Mouse (Mus musculus) heart, adult 2 months (tissue): Measurements from ENCODE around the gene Bahd1. TPM values are rescaled to one million over a fixed set of nuclear protein-coding genes. Genes with fewer than 3 reads are reported as not detected.

Experiments used
- DNase-seq, 2 experiments: peaks; one replicate each; pipeline ENCODE4 v3.0.0; 2021
- H3K27ac ChIP-seq: fragments of 200-600 bp; 2 replicates; pipeline ENCODE4 v1.8.1; 2022
- H3K27me3 ChIP-seq: fragments of 200-500 bp; 2 replicates; pipeline ENCODE4 v1.6.1; 2012; ENCODE audit warnings: mild to moderate bottlenecking, low read length, inconsistent platforms, mixed read lengths; ENCODE audit not compliant: control insufficient read depth, insufficient read depth
- H3K36me3 ChIP-seq: fragments of 200-500 bp; 2 replicates; pipeline ENCODE4 v1.6.1; 2012; ENCODE audit warnings: low read length, inconsistent platforms; ENCODE audit not compliant: control insufficient read depth, insufficient read depth
- H3K4me1 ChIP-seq: fragments of 200-500 bp; 2 replicates; pipeline ENCODE4 v1.6.1; 2011; ENCODE audit warnings: low read length; ENCODE audit not compliant: control insufficient read depth, insufficient read depth
- H3K4me3 ChIP-seq: fragments of 200-600 bp; 2 replicates; pipeline ENCODE4 v1.8.1; 2022
- H3K79me2 ChIP-seq: fragments of 200-500 bp; replicated peaks from 2 replicates; pipeline ENCODE4 v1.6.1; 2012; ENCODE audit warnings: mild to moderate bottlenecking, inconsistent platforms, low read length, moderate library complexity, mixed read lengths; ENCODE audit not compliant: control insufficient read depth, insufficient read depth
- H3K9ac ChIP-seq: fragments of 200-500 bp; 2 replicates; pipeline ENCODE4 v1.6.1; 2012; ENCODE audit warnings: low read depth, mild to moderate bottlenecking, control low read depth, inconsistent platforms, low read length, mixed read lengths
- CTCF ChIP-seq: fragments of 200-600 bp; IDR thresholded peaks from 2 replicates; pipeline ENCODE4 v1.8.1; 2022; ENCODE audit warnings: antibody characterized with exemption, mild to moderate bottlenecking, moderate library complexity
- EP300 ChIP-seq: fragments of 200-500 bp; IDR thresholded peaks from 2 replicates; pipeline ENCODE4 v1.6.1; 2011; ENCODE audit warnings: low read depth, low read length, control low read depth; ENCODE audit not compliant: insufficient read depth
- POLR2A ChIP-seq: fragments of 200-500 bp; IDR thresholded peaks from 2 replicates; pipeline ENCODE4 v1.6.1; 2011; ENCODE audit warnings: mild to moderate bottlenecking, low read depth, low read length, control low read depth; ENCODE audit not compliant: insufficient read depth
- WGBS: fragments of 180-500 bp; shearing (Covaris S2); methylation state at CpG from one replicate; pipeline ENCODE4 v1.1.7; 2018; 5-methylcytosine and 5-hydroxymethylcytosine counted together
- intact Hi-C: fragments of 180-260 bp; cut with DNase I; formaldehyde crosslinking; loops from one replicate; pipeline ENCODE4 v1.15.1; 2025
- polyA plus RNA-seq: library from polyadenylated mRNA; depleted of rRNA; stranded (reverse); fragments of >200 nt; gene quantifications from 2 replicates; pipeline ENCODE4 v1.2.3, GENCODE M21; 2012
- total RNA-seq, 2 experiments: library from RNA; stranded (reverse); gene quantifications; 2 replicates each; pipeline ENCODE4 v1.2.3; 2021

Gene Bahd1
- total and polyA plus RNA-seq, 3 experiments: 9.9 to 20.1 (median 14.8) TPM

DNA sequence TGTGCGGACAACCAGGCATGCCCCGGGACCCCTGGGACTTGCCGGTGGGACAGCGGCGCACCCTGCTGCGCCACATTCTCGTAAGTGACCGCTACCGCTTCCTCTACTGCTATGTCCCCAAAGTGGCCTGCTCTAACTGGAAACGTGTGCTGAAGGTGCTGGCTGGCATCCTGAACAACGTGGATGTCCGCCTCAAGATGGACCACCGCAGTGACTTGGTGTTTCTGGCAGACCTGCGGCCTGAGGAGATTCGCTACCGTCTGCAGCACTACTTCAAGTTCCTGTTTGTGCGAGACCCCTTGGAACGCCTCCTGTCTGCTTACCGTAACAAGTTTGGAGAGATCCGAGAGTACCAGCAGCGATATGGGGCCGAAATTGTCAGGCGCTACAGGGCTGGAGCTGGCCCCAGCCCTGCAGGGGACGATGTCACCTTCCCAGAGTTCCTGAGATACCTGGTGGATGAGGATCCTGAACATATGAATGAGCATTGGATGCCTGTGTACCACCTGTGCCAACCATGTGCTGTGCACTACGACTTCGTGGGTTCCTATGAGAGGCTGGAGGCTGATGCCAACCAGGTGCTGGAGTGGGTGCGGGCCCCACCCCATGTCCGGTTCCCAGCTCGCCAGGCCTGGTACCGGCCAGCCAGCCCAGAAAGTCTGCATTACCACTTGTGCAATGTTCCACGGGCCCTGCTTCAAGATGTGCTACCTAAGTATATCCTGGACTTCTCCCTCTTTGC lies 27.0 kb downstream of the Bahd1 start:
- H3K9ac ChIP-seq: peak overlapping the region; percentile 96
- H3K4me3 ChIP-seq: peak overlapping the region; percentile 80
- TF ChIP-seq POLR2A (no peak), EP300 (no peak), CTCF (no peak)
- DNase-seq: no peak
- no peaks in the 10 kb centered on the region for H3K36me3 ChIP-seq
- H3K27me3 ChIP-seq: no peaks in the 10 kb centered on the region
- peak overlapping the region; percentile 85 for H3K27ac ChIP-seq
- WGBS: 29% methylated on average over 31 of the region's 31 CpGs
- intact Hi-C loops: loop anchor here (2.0 kb wide), 1 partner anchor 22 kb away; no protein-coding TSS in a partner anchor
- H3K79me2 ChIP-seq: no peaks in the 10 kb centered on the region
- peaks cover 5% of the 10 kb centered on the region for H3K4me1 ChIP-seq

DNA sequence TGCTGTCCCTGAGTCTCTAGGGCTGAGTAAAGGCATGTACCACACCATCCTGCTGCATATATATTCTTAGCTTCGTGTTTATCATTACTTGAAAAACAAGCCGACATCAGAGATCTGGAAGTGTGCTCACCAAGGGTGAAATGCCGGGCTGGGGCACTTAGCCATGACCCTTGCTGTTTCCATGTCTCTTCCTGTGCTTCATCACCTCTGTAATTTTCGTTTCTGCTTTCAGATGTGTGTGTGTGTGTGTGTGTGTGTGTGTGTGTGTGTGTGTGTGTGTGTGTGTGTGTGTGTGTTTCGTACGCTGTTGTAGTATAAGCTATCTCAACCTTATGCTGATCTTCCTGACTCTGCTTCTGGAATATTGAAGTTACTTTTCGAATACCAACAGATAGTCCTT lies 41.2 kb downstream of the Bahd1 start:
- intact Hi-C loops: no loop called here
- H3K9ac ChIP-seq: no peak overlapping the region
- no peak for TF ChIP-seq EP300
- no peaks in the 10 kb centered on the region for H3K36me3 ChIP-seq
- H3K79me2 ChIP-seq: no peaks in the 10 kb centered on the region
- no peak overlapping the region for H3K27ac ChIP-seq
- H3K27me3 ChIP-seq: no peaks in the 10 kb centered on the region
- no peak for DNase-seq
- H3K4me1 ChIP-seq: no peaks in the 10 kb centered on the region
- no peak overlapping the region for H3K4me3 ChIP-seq
- 50% methylated on average over 6 of the region's 7 CpGs for WGBS

DNA sequence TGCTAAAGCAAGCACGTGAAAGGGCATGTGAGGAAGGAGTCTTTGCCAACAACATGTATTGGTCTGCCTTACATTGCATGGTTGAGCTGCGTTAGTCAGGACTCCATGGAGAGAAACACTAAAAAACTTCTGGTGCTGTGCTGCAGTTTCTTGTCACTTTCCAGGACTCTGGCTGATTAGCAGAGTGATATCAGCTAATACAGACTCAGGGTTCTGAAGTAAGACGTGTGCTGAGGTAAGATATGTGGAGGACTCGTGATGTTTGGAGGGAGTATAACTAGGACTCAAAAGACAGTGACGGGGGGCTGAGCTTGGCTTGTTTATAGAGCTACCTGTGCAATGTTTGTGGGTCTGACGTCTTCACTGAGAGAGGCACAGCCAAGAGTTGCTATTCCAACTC lies 43.1 kb downstream of the Bahd1 start:
- no peak overlapping the region for H3K27ac ChIP-seq
- no peaks in the 10 kb centered on the region for H3K4me1 ChIP-seq
- TF ChIP-seq EP300: no peak
- no peak overlapping the region for H3K4me3 ChIP-seq
- intact Hi-C loops: no loop called here
- WGBS: 83% methylated on average over 6 of the region's 6 CpGs
- no peaks in the 10 kb centered on the region for H3K36me3 ChIP-seq
- no peaks in the 10 kb centered on the region for H3K27me3 ChIP-seq
- no peak overlapping the region for H3K9ac ChIP-seq
- H3K79me2 ChIP-seq: no peaks in the 10 kb centered on the region
- no peak for DNase-seq

DNA sequence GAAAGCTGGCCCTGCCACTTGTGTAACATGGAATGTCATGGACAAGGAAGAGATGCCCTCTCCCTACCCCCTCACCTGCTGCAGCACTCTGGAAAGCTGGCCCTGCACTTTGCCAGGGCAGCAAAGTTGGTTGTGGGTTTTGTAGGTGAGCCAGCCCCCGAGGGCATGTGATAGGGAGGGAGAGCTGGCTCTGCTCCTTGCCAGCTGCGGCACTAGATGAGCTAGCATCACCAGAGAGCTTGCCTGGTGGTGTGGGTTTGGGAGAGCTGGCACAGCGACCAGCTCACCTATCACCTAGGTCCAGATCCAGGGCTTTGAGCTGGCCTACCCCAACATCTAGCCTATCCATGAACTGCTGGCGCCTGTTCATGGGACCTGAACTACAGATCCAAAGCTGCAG lies 48.6 kb downstream of the Bahd1 start:
- no peaks in the 10 kb centered on the region for H3K27me3 ChIP-seq
- no peak overlapping the region for H3K27ac ChIP-seq
- no peaks in the 10 kb centered on the region for H3K36me3 ChIP-seq
- H3K4me1 ChIP-seq: no peaks in the 10 kb centered on the region
- no peak for DNase-seq
- intact Hi-C loops: no loop called here
- H3K79me2 ChIP-seq: no peaks in the 10 kb centered on the region
- no peak overlapping the region for H3K9ac ChIP-seq
- TF ChIP-seq POLR2A (no peak), CTCF (no peak), EP300 (no peak)
- H3K4me3 ChIP-seq: no peak overlapping the region
- WGBS: 78% methylated on average over 4 of the region's 4 CpGs

DNA sequence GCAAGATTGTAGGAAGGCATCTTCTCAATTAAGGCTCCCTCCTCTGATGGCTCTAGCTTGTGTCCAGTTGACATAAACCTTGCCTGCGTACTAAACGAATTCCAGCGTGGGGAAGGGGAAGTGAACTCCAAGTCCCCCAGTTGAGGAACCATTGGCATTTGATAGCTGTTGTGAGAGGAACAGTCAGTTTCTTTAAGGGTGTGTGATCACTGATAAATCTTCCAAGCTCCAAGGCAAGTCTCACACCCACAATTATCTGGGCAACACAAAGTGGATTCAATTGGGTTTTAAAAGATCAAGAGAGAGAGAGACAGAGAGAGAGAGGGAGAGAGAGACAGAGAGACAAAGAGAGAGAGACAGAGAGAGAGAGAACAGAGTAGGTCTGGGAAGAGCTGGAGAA lies 49.5 kb downstream of the Bahd1 start:
- no peaks in the 10 kb centered on the region for H3K27me3 ChIP-seq
- TF ChIP-seq CTCF (no peak), EP300 (no peak), POLR2A (no peak)
- H3K79me2 ChIP-seq: no peaks in the 10 kb centered on the region
- 66% methylated on average over 3 of the region's 3 CpGs for WGBS
- H3K27ac ChIP-seq: no peak overlapping the region
- DNase-seq: no peak
- no peak overlapping the region for H3K9ac ChIP-seq
- no peaks in the 10 kb centered on the region for H3K36me3 ChIP-seq
- intact Hi-C loops: loop anchor here (5.0 kb wide), 1 partner anchor 157 kb away; no protein-coding TSS in a partner anchor
- H3K4me3 ChIP-seq: no peak overlapping the region
- no peaks in the 10 kb centered on the region for H3K4me1 ChIP-seq

DNA sequence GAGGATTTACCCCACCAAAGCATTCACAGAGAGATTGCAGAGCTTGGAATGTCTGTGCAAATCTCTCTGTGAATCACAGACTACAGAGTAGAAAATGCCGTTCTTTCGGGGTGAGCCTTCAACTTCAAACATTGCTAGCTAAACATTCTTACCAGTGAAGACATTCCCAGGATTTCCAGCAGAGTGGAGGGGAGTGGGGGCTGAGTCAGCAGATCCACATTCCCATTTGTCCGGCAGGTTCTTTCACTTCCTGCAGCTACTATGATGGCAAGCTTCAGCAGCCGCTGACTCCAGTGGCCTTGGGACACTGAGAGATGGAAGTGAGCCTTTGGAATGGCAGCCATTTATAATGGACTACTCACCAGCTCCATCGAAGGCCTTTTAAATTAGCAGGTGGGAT lies 56.3 kb downstream of the Bahd1 start:
- Histone ChIP-seq H3K36me3 (no peaks in the 10 kb centered on the region), H3K27me3 (no peaks in the 10 kb centered on the region), H3K27ac (no peak overlapping the region), H3K9ac (no peak overlapping the region), H3K4me3 (no peak overlapping the region), H3K4me1 (no peaks in the 10 kb centered on the region), H3K79me2 (no peaks in the 10 kb centered on the region)
- intact Hi-C loops: no loop called here
- no peak for TF ChIP-seq EP300
- TF ChIP-seq CTCF: no peak
- no peak for TF ChIP-seq POLR2A
- no peak for DNase-seq
- WGBS: 64% methylated on average over 5 of the region's 5 CpGs
